Mouse (Mus musculus) kidney, adult 2 months (tissue): ENCODE data around the gene 1110002E22Rik.

Experiments used
- CTCF ChIP-seq: fragments of 200-500 bp; conservative IDR thresholded peaks from 2 replicates; pipeline ENCODE4 v1.5.1; 2011; ENCODE audit warnings: low read depth, mild to moderate bottlenecking, control low read depth, low read length, moderate library complexity, mixed read lengths; ENCODE audit not compliant: insufficient read depth, insufficient read length
- POLR2A ChIP-seq: fragments of 200-500 bp; IDR thresholded peaks from one replicate; pipeline ENCODE4 v1.6.1; 2011; ENCODE audit warnings: low read depth, low read length, control low read depth

DNA sequence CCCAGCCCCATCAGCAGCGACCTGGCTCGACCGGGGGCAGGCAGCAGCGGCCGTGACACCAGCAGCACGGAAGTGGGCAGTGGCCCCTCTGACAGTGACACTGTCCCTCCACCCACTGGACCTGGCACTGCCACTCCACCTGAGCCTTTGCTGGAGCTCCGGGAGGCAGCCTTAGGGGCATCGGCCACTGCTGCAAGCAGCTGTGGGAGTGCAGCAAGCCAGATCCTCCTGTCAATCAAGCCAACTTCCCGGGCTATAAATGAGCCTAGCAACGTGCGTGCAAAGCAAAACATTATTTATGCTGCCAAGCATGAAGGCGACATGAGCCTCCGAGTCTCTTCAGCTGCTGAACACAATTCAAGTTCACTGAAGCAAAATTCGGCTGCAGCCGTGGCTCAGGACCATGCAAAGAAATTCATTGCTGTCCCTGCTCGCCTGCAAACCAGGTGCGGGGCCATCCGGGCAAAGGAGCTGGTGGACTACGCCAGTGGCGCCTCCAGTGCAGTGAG, 1.6 kb downstream of the 1110002E22Rik start:
- TF ChIP-seq POLR2A: no peak
- TF ChIP-seq CTCF: no peak
